Mouse (Mus musculus) E14TG2a.4 (cell line): ENCODE results near the gene Cgref1.
A peak's percentile ranks its signal among the peaks of the same experiment; 100 is the strongest.

Experiments used
- H3K27me3 ChIP-seq: 2 replicates; pipeline ENCODE4 v1.6.1; 2014; ENCODE audit warnings: low read length, control low read depth; ENCODE audit not compliant: insufficient read depth
- H3K36me3 ChIP-seq: 2 replicates; pipeline ENCODE4 v1.6.1; 2014; ENCODE audit warnings: low read length, control low read depth; ENCODE audit not compliant: insufficient read depth
- H3K4me1 ChIP-seq: replicated peaks from 2 replicates; pipeline ENCODE4 v1.6.1; 2014; ENCODE audit warnings: low read depth, low read length, control low read depth
- H3K4me3 ChIP-seq: replicated peaks from 2 replicates; pipeline ENCODE4 v1.5.1; 2014; ENCODE audit warnings: mild to moderate bottlenecking, low read length
- H3K9me3 ChIP-seq: 2 replicates; pipeline ENCODE4 v1.6.1; 2014; ENCODE audit warnings: low read length, control low read depth
- CTCF ChIP-seq: conservative IDR thresholded peaks from 2 replicates; pipeline ENCODE4 v1.5.1; 2014; ENCODE audit warnings: low read length
- NANOG ChIP-seq: IDR thresholded peaks from 2 replicates; pipeline ENCODE4 v1.6.1; 2014; ENCODE audit warnings: borderline replicate concordance, low read length, mixed read lengths
- POU5F1 ChIP-seq: IDR thresholded peaks from 2 replicates; pipeline ENCODE4 v1.6.1; 2014; ENCODE audit warnings: low read length, borderline replicate concordance

Gene Cgref1

DNA sequence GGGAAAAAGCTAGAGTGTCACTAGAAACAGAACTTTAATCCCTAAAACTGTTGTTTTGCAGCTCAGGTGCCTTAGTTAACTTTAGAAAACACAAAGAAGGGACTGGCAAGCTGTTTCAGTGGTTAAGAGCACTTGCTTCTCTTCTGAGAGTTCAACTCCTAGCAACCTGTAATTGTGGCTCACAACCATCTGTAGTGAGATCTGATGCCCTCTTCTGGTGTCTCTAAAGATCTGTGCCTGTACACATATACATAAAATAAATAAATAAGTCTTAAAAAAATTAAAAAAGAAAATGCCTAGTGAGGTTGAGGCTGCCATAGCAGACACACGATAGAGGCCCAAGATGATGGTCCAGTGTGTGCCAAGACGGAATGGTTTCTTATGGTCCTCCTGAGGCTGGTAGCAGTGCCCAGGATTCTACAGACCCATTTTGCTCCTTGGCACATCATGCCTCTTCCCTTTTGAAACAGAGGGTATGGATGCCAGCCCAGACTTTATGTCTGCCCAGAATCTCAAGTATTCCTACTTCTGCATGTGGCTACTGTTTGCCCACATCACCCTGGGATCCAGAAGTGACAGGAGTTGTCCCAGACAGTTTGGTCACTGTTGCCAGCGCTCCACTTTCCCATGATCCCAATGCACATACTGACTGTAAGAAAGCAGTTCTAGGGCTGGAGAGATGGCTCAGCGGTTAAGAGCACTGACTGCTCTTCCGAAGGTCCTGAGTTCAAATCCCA is 10.5 kb downstream of the Cgref1 start:
- Histone ChIP-seq H3K27me3 (no peaks in the 10 kb centered on the region), H3K4me3 (no peak overlapping the region), H3K4me1 (peaks cover 8% of the 10 kb centered on the region), H3K9me3 (no peaks in the 10 kb centered on the region), H3K36me3 (no peaks in the 10 kb centered on the region)
- TF ChIP-seq NANOG (no peak), POU5F1 (no peak), CTCF (no peak)

DNA sequence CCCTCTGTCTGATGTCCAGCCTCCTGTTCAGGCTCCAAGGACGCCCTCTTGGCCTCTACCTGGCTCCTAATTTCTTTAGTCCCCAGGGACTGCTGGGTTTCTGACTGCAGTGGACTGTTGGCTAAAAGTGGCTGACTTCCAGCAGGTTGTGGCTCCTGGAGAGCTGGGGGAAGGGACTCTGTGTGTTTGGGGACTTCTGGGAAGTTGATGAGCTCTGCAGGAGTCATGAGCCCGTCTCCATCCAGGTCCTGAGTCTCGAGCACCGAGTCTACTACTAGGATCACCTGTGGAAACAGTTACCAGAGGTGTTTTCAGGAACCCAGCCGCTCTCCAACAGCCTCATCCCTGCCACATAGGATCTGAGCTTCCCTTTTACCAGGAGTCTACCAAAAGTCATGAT is 11.7 kb downstream of the Cgref1 start:
- Histone ChIP-seq H3K9me3 (no peaks in the 10 kb centered on the region), H3K4me3 (no peak overlapping the region), H3K27me3 (no peaks in the 10 kb centered on the region), H3K4me1 (peaks cover 13% of the 10 kb centered on the region), H3K36me3 (no peaks in the 10 kb centered on the region)
- TF ChIP-seq POU5F1, result no peak
- TF ChIP-seq CTCF, result no peak
- no peak for TF ChIP-seq NANOG

DNA sequence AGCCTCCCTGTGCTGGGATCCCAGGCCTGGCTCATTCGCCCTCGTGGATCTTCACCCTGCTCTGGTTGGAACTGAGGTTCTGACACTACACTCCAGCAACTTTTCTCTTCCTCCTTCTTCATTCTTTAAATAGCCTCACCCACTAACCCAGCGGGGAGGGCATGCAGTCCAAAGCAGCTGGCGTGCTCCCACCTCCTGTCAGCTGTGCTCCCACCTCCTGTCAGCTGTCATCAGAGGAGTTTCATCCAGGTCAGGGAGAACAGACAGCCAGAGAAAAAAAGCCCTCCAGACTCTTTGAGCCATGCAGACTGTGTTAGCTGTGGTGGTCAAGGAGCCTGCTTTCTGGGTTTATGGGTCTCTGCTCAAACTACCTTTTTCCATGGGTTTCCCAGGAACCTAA is 14.0 kb downstream of the Cgref1 start:
- TF ChIP-seq CTCF (no peak), NANOG (no peak), POU5F1 (no peak)
- peaks cover 5% of the 10 kb centered on the region for H3K27me3 ChIP-seq
- no peak overlapping the region for H3K4me3 ChIP-seq
- H3K36me3 ChIP-seq, result no peaks in the 10 kb centered on the region
- H3K4me1 ChIP-seq, result peaks cover 33% of the 10 kb centered on the region
- H3K9me3 ChIP-seq, result no peaks in the 10 kb centered on the region

DNA sequence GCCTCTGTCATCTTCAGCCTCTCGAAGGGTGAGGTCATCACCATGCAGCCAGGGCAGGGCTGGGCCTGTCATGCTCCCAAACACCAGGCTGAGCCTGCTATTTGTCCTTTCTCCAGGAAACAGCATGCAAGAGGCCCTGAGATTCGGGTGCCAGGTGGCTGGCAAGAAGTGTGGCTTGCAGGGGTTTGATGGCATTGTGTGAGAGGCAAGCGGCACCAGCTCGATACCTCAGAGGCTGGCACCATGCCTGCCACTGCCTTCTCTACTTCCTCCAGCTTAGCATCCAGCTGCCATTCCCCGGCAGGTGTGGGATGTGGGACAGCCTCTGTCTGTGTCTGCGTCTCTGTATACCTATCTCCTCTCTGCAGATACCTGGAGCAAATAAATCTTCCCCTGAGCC is 14.5 kb downstream of the Cgref1 start:
- peaks cover 10% of the 10 kb centered on the region for H3K27me3 ChIP-seq
- no peaks in the 10 kb centered on the region for H3K36me3 ChIP-seq
- no peak overlapping the region for H3K4me3 ChIP-seq
- peaks cover 37% of the 10 kb centered on the region for H3K4me1 ChIP-seq
- TF ChIP-seq POU5F1 (no peak), CTCF (no peak), NANOG (no peak)
- H3K9me3 ChIP-seq, result no peaks in the 10 kb centered on the region

DNA sequence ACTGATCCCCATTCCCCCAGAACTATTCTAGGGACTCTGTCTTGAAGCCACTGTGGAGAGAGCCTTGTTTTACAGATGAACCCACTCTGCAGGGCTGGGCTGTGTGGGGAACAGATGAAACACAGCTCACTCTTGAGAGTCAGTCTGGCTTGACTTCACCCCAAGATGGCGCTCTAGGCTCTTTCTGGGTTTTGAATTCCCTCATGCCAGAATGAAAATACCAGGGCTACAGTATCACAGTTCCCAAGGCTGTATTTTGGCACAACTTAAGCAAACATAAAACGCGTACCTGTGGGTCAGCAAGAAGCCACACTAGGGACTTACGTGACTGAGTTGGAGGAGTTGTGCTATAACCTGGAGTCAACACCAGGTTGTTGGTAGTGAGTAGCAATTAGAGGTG is 15.3 kb downstream of the Cgref1 start:
- H3K36me3 ChIP-seq, result no peaks in the 10 kb centered on the region
- no peaks in the 10 kb centered on the region for H3K9me3 ChIP-seq
- TF ChIP-seq NANOG (no peak), CTCF (peak; percentile 56)
- H3K4me3 ChIP-seq, result no peak overlapping the region
- peaks cover 37% of the 10 kb centered on the region for H3K4me1 ChIP-seq
- H3K27me3 ChIP-seq, result peaks cover 17% of the 10 kb centered on the region

DNA sequence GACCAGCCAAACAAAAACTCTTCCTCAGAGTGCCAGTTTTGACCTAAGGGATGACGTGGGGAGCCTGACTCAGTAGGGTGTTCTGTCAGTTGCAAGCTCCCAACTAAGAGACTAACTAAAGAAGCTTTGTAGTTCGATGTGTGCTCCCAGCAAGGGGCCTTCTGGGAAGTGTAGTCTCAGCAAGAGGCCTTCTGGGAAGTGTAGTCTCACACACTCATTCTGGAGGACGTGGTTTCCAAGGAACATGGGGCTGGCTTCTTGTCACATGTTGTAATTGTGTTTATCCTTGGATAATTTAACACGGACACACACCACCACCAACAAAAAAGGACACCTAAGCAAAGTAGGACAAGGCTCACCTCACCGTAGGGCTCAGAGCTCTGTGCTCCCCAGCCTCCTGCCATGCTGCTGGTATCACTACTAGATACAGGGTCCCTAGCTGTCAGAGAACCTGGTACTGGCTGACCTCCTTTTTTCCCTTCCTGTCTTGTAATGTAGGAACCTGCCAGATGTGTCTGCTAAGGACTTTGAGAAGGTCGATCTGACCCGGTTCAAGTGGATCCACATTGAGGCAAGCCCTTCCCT is 17.4 kb downstream of the Cgref1 start:
- Histone ChIP-seq H3K36me3 (no peaks in the 10 kb centered on the region), H3K4me1 (peaks cover 47% of the 10 kb centered on the region)
- TF ChIP-seq NANOG (no peak), CTCF (no peak), POU5F1 (no peak)

DNA sequence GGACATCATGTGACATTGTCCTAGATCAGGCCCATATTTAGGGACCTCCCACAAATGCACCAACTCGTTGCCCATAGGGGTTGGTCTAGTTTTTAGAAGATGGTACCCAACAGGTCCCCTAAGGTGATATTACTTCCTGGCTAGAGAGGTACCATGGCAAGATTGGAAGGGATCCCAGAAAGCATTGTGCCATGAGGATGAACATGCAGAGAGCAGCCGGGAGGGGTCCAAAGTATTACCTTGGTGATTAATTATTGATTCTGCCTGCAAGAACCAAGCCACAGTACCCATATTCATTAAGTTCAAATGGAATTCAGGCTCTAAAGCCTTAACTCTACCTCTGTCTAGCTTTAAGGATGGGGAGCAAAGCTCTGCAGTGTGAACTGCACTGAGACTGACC is 19.3 kb downstream of the Cgref1 start:
- no peaks in the 10 kb centered on the region for H3K9me3 ChIP-seq
- H3K36me3 ChIP-seq, result no peaks in the 10 kb centered on the region
- H3K27me3 ChIP-seq, result peaks cover 45% of the 10 kb centered on the region
- H3K4me3 ChIP-seq, result peak overlapping the region; percentile 51
- TF ChIP-seq NANOG, result no peak
- TF ChIP-seq POU5F1, result no peak
- no peak for TF ChIP-seq CTCF
- H3K4me1 ChIP-seq, result peaks cover 62% of the 10 kb centered on the region

More for the DNA sequence above, 17.4 kb downstream of the Cgref1 start:
- no peaks in the 10 kb centered on the region for H3K9me3 ChIP-seq
- no peak overlapping the region for H3K4me3 ChIP-seq
- H3K27me3 ChIP-seq, result peaks cover 37% of the 10 kb centered on the region

DNA sequence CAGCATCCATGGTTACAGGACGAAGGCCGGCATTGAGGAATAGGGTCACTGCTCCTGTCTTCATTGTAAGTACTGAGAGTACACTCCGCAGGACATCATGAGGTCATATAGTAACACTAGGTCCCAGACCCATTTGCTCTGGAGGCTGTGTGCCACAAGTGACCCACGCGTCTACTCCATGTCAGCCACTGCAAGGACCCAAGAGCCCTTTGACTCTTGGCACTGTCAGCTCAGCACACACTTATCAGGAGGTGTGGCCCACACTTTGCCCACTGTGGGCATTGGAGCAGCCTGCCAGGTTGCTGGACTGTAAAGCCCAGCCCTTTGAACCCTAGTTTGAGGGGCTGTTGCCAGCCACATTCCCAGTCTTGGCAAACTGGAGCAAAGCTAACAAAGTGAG is 20.2 kb downstream of the Cgref1 start:
- Histone ChIP-seq H3K27me3 (peaks cover 54% of the 10 kb centered on the region), H3K4me3 (no peak overlapping the region), H3K4me1 (peaks cover 63% of the 10 kb centered on the region), H3K36me3 (no peaks in the 10 kb centered on the region), H3K9me3 (no peaks in the 10 kb centered on the region)
- no peak for TF ChIP-seq CTCF

DNA sequence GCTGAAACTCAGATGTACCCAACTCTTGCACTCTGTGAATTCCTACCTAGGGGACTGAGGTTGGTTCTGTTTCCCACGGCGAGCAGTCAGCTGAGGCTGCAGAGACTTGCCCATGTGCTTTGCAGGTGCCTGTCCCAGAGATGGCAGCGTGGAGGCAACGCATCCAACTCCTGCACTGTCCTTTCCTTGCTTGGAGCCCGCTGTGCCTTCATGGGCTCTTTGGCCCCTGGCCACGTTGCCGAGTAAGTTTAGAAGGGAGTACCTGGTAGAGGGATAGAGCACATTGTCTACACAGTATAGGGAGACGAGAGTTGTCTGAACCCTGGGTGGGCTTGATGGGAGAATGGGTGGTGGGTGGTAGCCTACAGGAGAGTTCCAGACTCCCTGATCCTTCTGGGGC is 20.8 kb downstream of the Cgref1 start:
- H3K9me3 ChIP-seq, result no peaks in the 10 kb centered on the region
- H3K4me1 ChIP-seq, result peaks cover 67% of the 10 kb centered on the region
- peaks cover 60% of the 10 kb centered on the region for H3K27me3 ChIP-seq
- no peaks in the 10 kb centered on the region for H3K36me3 ChIP-seq
- H3K4me3 ChIP-seq, result no peak overlapping the region
- TF ChIP-seq POU5F1 (no peak), CTCF (no peak), NANOG (no peak)
